In the genomic region with DNA sequence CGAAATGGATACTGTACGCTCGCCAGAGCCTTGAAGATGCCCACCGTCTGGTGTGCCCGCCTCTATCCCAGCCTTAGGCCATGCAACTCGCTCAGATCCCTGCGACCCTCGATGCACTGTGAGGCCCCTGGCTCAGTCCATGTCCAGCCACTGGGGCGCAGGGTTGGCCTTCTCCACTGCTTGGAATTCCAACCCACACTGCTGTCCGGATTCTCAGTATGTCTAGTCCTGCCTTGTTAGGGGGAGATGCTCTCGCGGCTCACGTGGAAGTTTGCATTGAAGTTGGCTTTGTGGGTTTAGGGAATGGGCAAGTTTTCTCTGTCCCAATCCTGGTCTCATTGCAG, we compare ENCODE assay signal across 8 mouse cellular contexts. TPM values are rescaled to one million over a fixed set of nuclear protein-coding genes. Genes with fewer than 3 reads are reported as not detected.
DNase-seq lines count a peak whose midpoint lies in the region; ATAC-seq and TF ChIP-seq lines count a peak whose summit lies in the region.

No protein-coding gene starts in this region.

- no peak for DNase-seq in cerebellum, adult 11-12 months
- DNase-seq in spleen, adult 2 months (ENCODE audit: low read depth in 1 of 2, low spot score in 2 of 2): no peak
- no peak for DNase-seq in spleen, postnatal 14 days (ENCODE audit: low spot score in 2 of 2)
- no peak for DNase-seq in liver, embryonic 11.5 days (ENCODE audit: low spot score)
- DNase-seq in embryo, embryonic 11 days: no peak
- no peak for DNase-seq in thymus, postnatal 0 days (ENCODE audit: low spot score)

- no peaks in the 10 kb centered on the region for H3K27me3 ChIP-seq in spleen, adult 2 months (ENCODE audit: control insufficient read depth, insufficient read depth, low read length)
- H3K27me3 ChIP-seq in liver, embryonic 11.5 days (replicated peaks; ENCODE audit: control insufficient read depth, insufficient read depth, low read length): peaks cover 40% of the 10 kb centered on the region
- peaks cover 11% of the 10 kb centered on the region; the same call in 1 of the 2 replicates for H3K27me3 ChIP-seq in stomach, embryonic 16.5 days (ENCODE audit: control insufficient read depth, insufficient read depth, low read length)

- peaks cover 11% of the 10 kb centered on the region; the same call in 1 of the 2 replicates for H3K4me1 ChIP-seq in spleen, adult 2 months (ENCODE audit: control insufficient read depth, insufficient read depth, insufficient read length)
- no peaks in the 10 kb centered on the region; the same call in 1 of the 2 replicates for H3K4me1 ChIP-seq in liver, embryonic 11.5 days (replicated peaks; ENCODE audit: control insufficient read depth, insufficient read depth, low read length)
- H3K4me1 ChIP-seq in stomach, embryonic 16.5 days (ENCODE audit: control insufficient read depth, insufficient read depth, low read length): peaks cover 16% of the 10 kb centered on the region

- ATAC-seq in cerebellum, adult (ENCODE audit: insufficient number of reproducible peaks, low FRiP score, low TSS enrichment): 0 out of 2 replicates have a peak, but pooled peaks have one; percentile 0
- ATAC-seq in liver, embryonic 11.5 days (replicated peaks; ENCODE audit: low FRiP score): peak; percentile 4; the same call in 1 of the 2 replicates
- ATAC-seq in stomach, embryonic 16.5 days (ENCODE audit: insufficient read depth, low FRiP score): peak; percentile 7; the same call in 1 of the 2 replicates

- no peaks in the 10 kb centered on the region for H3K9me3 ChIP-seq in liver, embryonic 11.5 days (ENCODE audit: control insufficient read depth, low read length)
- no peaks in the 10 kb centered on the region for H3K9me3 ChIP-seq in stomach, embryonic 16.5 days (replicated peaks; ENCODE audit: control insufficient read depth, low read length)

- WGBS in spleen, adult 2 months: 3% methylated on average over 13 of the region's 13 CpGs
- WGBS in liver, embryonic 11.5 days: 4% methylated on average over 13 of the region's 13 CpGs
- under 1% methylated on average over 13 of the region's 13 CpGs for WGBS in stomach, embryonic 16.5 days

- H3K9ac ChIP-seq in liver, embryonic 11.5 days (ENCODE audit: low read depth, low read length): no peak overlapping the region
- H3K9ac ChIP-seq in stomach, embryonic 16.5 days (ENCODE audit: low read length): peak overlapping the region; percentile 79

- no peak for TF ChIP-seq POLR2A in spleen, adult 2 months (IDR thresholded peaks at IDR 0.05; ENCODE audit: low read depth, low read length)

- no peak for TF ChIP-seq CTCF in spleen, adult 2 months (IDR thresholded peaks at IDR 0.05; ENCODE audit: extremely low read depth, insufficient read depth, insufficient read length, insufficient replicate concordance)

- H3K27ac ChIP-seq in spleen, adult 2 months (ENCODE audit: insufficient read depth, low read length): peak overlapping the region; percentile 90
- H3K27ac ChIP-seq in liver, embryonic 11.5 days (ENCODE audit: low read depth, low read length): no peak overlapping the region
- H3K27ac ChIP-seq in stomach, embryonic 16.5 days (ENCODE audit: low read length): peak overlapping the region; percentile 39; the same call in 1 of the 2 replicates

- H3K4me3 ChIP-seq in spleen, adult 2 months (ENCODE audit: extremely low read depth, insufficient read depth, insufficient read length): peak overlapping the region; percentile 91
- peak overlapping the region; percentile 55 for H3K4me3 ChIP-seq in liver, embryonic 11.5 days (ENCODE audit: low read depth, low read length)
- H3K4me3 ChIP-seq in stomach, embryonic 16.5 days (replicated peaks; ENCODE audit: low read length): peak overlapping the region; percentile 91

- H3K4me2 ChIP-seq in liver, embryonic 11.5 days: peak overlapping the region; percentile 65
- H3K4me2 ChIP-seq in stomach, embryonic 16.5 days (ENCODE audit: low read depth, low read length): peak overlapping the region; percentile 56

- no peaks in the 10 kb centered on the region for H3K36me3 ChIP-seq in spleen, adult 2 months (ENCODE audit: control insufficient read depth, insufficient read depth, low read length)
- H3K36me3 ChIP-seq in liver, embryonic 11.5 days (ENCODE audit: control insufficient read depth, insufficient read depth, low read length): no peaks in the 10 kb centered on the region
- H3K36me3 ChIP-seq in stomach, embryonic 16.5 days (ENCODE audit: control insufficient read depth, insufficient read depth, low read length): no peaks in the 10 kb centered on the region

RNA-seq across cellular contexts. Expression of a gene that starts 0.5 kb away (rescaled TPM):
- polyA plus RNA-seq in spleen, adult 2 months (2012; rRNA removed): 34.6 and 47.0 TPM in 2 replicates
- 9.6 and 9.8 TPM in 2 replicates for polyA plus RNA-seq in liver, embryonic 11.5 days (2014; fragmentation: Nextera tagmentation; extraction: Ambion mirVana)
- 5.8 and 6.3 TPM in 2 replicates for polyA plus RNA-seq in stomach, embryonic 16.5 days (2015; fragmentation: Nextera tagmentation; extraction: Ambion mirVana)
- 75.7 and 83.1 TPM in 2 replicates for polyA plus RNA-seq in thymus, postnatal 0 days (2015; fragmentation: Nextera tagmentation; extraction: Ambion mirVana)

RNA-seq across cellular contexts. Expression of a gene that starts 1.7 kb away (rescaled TPM):
- polyA plus RNA-seq in spleen, adult 2 months (2012; rRNA removed): 1.2 and 2.1 TPM in 2 replicates
- polyA plus RNA-seq in liver, embryonic 11.5 days (2014; fragmentation: Nextera tagmentation; extraction: Ambion mirVana): 1.0 and 1.2 TPM in 2 replicates
- 2.2 and 2.4 TPM in 2 replicates for polyA plus RNA-seq in stomach, embryonic 16.5 days (2015; fragmentation: Nextera tagmentation; extraction: Ambion mirVana)
- 0.96 and 1.3 TPM in 2 replicates for polyA plus RNA-seq in thymus, postnatal 0 days (2015; fragmentation: Nextera tagmentation; extraction: Ambion mirVana)
